Mouse (Mus musculus) thymus, postnatal 14 days (tissue): ENCODE measurements around the gene Lurap1.
A peak's percentile ranks its signal among the peaks of the same experiment; 100 is the strongest.

ENCODE experiments used
- DNase-seq: peaks from one replicate; pipeline ENCODE4 v3.0.0; 2021

Lurap1 gene

GRCm38 (mm10) chr4:116151238-116151637 is at the start of gene Lurap1:
Gene Lurap1 (minus strand): TSS chr4:116151338.
- DNase-seq: no peak

DNA sequence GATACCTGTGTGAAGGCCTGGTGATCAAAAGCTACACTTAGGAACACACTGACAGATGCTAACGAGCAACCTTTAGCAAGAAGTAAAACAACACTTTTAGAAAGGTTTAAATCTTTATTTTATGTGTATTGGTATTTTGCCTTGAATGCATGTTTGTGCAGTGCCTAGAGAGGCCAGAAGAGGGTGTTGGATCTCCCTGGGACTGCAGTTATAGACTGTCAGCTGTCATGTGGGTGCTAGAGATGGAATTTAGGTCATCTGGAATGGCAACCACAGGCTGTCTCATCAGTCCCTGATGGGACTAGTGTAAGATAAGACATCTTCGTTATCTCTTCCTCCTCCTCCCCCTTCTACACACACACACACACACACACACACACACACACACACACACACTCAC is 47.3 kb upstream of the Lurap1 start:
- peak; percentile 40 for DNase-seq

GRCm38 (mm10) chr4:116193583-116194383 is 42.6 kb upstream of the Lurap1 start:
- DNase-seq: no peak

GRCm38 (mm10) chr4:116192286-116192835 is 41.2 kb upstream of the Lurap1 start:
- no peak for DNase-seq

- DNase-seq: no peak
Observed at GRCm38 (mm10) chr4:116185083-116185482, 33.9 kb upstream of the Lurap1 start.

DNA sequence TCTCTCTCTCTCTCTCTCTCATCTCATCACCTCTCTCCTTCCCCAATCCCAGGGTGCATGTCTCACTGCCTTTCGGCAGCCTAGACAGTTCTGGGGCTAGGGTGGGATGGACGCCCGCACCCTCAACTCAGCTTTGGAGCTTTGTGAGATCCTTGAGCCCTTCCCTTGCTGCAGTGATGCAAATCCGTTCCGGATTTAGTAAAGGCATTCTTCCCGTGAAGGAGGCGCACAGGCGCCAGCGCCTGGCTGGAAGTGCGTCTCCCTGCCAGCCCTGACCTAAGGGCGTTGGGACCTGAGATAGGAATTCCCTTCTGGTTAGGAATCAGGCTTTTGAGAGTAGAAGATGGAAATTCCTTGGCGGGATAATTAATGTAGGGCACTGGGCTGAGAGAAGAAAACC is 31.6 kb upstream of the Lurap1 start:
- DNase-seq: no peak

GRCm38 (mm10) chr4:116182079-116182478 is 30.9 kb upstream of the Lurap1 start:
- no peak for DNase-seq

- DNase-seq: peak; percentile 19
Observed at GRCm38 (mm10) chr4:116177140-116177539, 26.0 kb upstream of the Lurap1 start.

DNA sequence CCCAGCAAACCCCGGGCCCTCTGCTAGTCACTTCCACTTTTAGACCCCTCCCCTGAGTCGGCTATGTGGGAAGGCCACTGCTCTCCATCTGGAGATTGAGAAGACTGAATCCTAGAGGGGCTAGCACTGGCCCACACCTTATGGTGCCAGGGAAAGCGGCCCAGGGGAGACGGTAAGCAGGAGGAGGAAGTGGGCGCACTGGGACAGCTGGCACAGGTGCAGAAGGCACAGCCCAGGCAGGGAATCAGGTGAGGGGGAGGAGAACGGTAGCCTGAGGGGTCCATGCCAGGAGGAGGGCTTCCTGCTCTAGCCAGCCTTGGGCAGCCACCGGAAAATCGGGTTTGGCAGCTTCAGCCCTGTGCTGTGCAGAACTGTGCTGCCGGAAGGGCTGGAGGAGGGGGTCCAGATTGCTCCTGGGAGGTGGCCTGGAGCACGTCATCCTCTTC is 25.4 kb upstream of the Lurap1 start:
- peak; percentile 71 for DNase-seq

- no peak for DNase-seq
Observed at GRCm38 (mm10) chr4:116175711-116176542, 24.8 kb upstream of the Lurap1 start.

- no peak for DNase-seq
Observed at GRCm38 (mm10) chr4:116175136-116175535, 24.0 kb upstream of the Lurap1 start.

DNA sequence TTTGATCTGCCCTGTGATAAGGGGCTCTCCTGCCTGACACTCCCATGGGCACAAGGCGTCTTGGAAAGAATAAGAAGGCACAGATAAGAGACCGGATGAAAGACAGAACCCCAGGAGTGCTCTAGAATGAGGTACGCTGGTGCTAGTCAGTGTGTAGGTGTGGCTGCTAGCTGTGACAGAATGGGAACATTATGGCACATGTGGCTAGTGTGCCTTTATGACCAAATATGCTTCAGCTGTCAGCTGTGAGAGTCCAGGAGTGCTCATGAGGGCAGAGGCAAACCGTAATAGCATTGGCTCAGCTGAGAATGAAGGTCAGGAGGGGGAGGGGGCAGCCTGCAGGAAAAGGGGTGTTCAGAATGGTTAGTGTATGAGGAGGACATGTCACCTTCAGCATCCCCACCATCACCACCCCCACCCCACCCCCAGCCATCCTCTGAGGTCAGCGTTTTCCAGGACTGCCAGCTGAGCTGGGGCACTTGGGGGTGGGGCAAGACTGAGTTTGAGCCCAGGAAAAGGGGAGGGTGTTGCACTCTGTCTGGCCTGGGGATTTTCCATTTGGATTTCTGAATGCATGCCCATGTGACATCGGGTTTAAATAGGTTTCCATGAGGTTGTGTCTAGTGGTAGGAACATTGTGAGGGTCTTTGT is 23.5 kb upstream of the Lurap1 start:
- no peak for DNase-seq

DNA sequence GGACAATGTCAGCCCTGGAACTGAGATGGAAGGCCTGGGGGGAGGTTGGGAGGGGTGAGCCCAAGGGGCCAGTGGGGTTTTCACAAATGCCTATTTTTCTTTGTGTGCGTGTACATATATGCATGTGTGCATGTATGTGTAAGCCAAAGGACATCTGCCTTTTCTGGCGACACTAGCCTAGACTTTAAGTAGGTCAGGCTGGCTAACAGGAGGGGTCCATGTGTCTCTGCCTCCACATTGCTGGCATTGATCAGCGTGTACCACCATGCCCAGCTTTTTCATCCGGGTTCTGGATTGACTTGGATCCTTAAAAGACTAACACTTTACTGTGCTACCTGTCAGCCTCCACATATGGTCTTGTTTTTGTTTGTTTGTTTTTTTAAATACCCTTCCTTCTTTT is 22.6 kb upstream of the Lurap1 start:
- DNase-seq: no peak

DNA sequence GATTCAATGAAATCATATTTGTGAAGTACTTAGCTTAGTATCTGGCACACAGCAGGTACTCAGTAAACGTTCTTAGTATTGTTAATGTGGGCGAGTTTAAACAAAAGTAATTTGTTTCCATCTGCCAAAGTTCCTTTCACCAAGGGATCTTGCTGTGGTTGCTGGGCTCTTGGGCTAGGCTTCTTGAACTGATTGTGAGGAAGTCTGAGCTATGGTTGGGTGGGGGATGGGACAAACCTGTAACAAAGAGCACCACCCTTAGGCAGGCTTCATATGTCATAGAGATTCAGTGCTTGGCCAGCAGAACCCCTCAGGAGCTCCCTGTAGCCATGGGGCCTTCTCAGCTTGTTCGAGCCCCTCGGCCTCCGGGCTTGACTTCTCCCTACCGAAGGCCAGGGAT is 21.9 kb upstream of the Lurap1 start, which contains the start of the genes 1700042G07Rik and Gm49337:
1700042G07Rik (plus strand) TSS at position 301 of the 400 bp plus-strand sequence.
Gm49337 (plus strand) TSS at position 313 of the 400 bp plus-strand sequence.
- DNase-seq: no peak

GRCm38 (mm10) chr4:116169353-116169672 is 18.2 kb upstream of the Lurap1 start:
- no peak for DNase-seq

DNA sequence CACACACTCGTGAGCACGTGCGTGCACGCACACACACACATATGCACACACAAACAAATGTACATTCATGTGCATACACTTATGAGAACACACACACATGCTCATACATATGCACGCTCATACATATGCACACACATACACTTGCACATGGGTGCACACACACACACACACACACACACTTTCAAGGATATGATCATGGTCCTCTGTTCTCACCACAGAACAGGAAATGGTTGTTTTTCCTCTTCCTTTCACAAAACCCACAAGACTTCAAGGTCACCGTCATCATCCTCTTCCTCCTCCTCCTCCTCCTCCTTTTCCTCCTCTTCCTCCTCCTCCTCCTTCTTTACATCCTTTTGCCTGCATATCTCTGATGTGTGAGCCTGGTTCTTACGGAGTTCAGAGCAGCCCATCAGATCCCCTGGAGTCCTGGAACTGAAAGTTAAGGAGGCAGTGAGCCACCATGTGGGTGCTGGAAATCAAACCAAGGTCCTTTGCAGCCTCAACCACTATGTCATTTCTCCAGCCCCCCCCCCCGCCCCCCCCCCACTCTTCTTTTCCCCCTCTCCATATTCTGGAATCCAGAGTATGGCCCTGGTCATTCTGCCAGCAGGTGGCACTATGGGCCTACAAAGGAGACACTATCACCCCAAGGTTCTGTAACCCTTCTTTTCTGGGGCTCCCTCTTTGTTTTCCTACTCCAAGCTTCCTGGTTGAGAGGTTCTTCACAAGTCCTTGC is 17.6 kb upstream of the Lurap1 start:
- DNase-seq: peak; percentile 79

- DNase-seq: no peak
Observed at GRCm38 (mm10) chr4:116167404-116167803, 16.3 kb upstream of the Lurap1 start, which contains the start of gene Tspan1. Gene Tspan1 (minus strand): TSS chr4:116167601.

DNA sequence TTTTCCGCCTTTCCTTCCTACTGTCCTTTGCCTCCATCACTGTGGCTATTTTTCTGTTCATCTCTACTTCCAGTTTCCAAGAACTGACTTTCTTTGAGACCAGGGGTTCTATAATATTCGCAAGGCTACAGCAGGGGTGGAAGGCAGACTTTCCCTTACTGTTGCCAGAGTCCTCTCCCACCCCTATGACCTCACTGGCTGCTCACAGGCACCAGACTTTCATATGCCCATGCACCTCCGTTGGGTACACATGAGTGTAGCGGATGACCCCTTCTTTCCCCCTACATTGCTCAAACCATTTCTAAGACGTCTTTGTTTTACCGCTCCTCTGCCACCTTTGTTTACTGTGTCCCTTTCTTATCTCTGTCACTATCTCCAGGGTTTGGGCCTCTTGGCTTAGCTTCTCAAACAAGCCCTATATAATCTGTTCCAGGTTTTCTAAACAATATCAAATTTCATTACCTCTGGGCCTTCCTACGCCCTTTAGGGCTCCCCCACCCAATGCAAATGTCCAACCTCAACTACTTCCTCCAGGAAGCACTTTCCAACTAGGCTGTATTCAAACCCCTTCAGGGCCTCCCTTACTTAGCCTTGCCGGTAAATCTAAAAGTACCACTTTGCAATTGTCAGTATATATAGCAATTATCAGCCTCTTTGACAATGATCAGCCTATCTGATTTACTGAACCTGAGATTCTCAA is 14.7 kb upstream of the Lurap1 start:
- DNase-seq: no peak

- DNase-seq: no peak
Observed at GRCm38 (mm10) chr4:116164759-116165554, 13.8 kb upstream of the Lurap1 start.

GRCm38 (mm10) chr4:116162142-116162541 is 11.0 kb upstream of the Lurap1 start:
- DNase-seq: no peak

DNA sequence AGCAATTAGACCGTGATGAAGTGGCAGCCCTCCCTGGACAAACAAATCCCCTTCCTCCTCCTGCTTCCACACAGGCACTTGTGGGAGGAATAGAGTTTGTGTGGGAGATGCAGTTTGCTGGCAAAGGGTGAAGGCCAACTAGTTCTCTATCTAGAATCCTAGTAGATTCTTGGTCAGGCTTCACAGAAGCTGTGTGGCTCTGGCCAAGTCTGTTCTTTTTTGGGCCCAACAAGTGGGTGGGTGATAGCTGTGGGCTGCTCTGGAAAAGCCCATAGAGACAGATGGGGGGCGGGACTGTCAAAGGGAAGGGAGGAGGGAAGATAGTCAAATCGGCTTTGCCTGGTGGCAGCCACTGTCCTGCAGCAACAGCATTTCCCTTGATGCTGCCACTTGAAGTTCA is 9.6 kb upstream of the Lurap1 start:
- no peak for DNase-seq
